Mouse (Mus musculus): ENCODE data around the gene Kif26a.

Gene Kif26a

DNA sequence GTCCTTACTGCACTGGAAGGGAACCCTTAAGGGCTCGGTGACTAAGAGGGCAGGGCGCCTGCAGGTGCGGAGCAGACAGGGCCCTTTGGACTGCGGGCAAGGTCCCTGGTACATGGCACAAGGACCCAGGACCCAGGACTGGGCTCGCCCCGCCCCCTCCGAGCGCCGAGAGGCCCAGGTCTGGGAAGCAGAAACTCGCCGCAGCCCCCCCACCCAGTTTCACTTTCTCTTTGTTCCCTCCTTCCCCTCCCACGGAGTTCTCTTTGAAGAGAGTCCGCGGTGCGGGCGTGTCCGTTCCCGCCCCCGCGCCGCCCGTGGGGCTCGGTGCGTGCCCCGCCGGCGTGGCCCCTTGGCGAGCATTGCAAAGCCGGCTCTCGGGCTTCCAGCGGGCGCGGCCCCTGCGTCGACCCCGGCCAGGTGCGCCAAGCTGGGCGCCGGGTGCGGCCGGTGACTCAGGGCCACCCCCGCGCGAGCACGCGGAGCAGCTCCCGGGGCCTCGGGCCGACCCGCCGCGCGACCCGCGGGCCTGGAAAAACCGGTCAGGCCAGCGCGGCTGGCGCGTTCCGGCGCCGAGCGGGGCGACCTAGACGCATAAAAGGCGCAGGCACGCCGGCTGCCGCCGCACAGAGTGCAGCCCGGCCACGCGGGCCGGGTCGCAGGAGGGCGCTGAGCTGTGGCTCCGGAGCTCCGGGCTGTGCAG is 15.7 kb upstream of the Kif26a start:
- DNase-seq (ENCODE audit: low spot score in 2 of 2): no peak

DNA sequence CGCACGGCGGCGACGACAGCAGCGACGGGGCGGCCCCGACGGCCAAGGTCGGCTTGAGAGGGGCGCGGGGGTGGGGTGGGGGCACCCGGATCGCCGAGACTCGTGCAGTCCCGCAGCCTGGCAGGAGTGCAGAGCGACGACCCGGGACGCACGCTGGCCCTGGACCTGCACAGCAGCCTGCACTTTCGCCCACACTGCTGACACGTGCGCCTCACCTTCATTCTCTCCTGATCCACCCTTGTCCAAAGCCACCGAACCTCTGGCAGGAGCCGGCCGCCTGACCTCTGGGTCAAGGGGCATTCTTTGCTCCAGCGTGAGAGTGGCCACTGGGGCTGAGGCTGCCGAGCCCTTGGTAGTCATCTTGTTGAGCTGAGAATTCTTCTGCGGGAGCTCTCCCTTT is 15.1 kb upstream of the Kif26a start:
- no peak for DNase-seq (ENCODE audit: low spot score in 2 of 2)

GRCm38 (mm10) chr12:112140231-112140630 is 5.8 kb upstream of the Kif26a start:
- DNase-seq (ENCODE audit: low spot score in 2 of 2): no peak

GRCm38 (mm10) chr12:112140745-112141144 is 5.3 kb upstream of the Kif26a start:
- no peak for DNase-seq (ENCODE audit: low spot score in 2 of 2)

DNA sequence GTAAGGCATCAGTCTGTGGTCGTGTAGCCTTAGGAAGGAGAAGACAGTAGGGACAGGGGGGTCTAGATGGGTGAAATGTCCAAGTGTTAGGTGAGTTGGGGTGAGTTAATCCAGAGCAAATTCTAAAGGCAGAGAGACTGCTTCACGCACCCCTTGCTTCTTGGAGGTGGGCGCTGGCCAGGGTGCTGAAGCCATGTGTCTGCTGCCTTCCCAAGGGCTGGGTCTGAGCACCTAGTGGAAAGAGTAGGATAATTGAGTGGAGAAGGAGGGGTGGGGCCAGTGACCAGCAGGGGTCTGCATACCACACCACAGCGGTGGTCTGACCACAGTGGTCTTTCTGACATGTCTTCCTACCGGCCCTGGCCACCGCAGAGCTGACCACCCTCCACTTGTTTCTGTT is 4.7 kb upstream of the Kif26a start:
- no peak for DNase-seq (ENCODE audit: low spot score in 2 of 2)

- no peak for DNase-seq (ENCODE audit: low spot score in 2 of 2)
Observed at GRCm38 (mm10) chr12:112143116-112143832, 2.7 kb upstream of the Kif26a start.

- no peak for DNase-seq (ENCODE audit: low spot score in 2 of 2)
Observed at GRCm38 (mm10) chr12:112143833-112144201, 2.2 kb upstream of the Kif26a start.

GRCm38 (mm10) chr12:112144377-112145115 is 1.5 kb upstream of the Kif26a start:
- DNase-seq (ENCODE audit: low spot score in 2 of 2): no peak

DNA sequence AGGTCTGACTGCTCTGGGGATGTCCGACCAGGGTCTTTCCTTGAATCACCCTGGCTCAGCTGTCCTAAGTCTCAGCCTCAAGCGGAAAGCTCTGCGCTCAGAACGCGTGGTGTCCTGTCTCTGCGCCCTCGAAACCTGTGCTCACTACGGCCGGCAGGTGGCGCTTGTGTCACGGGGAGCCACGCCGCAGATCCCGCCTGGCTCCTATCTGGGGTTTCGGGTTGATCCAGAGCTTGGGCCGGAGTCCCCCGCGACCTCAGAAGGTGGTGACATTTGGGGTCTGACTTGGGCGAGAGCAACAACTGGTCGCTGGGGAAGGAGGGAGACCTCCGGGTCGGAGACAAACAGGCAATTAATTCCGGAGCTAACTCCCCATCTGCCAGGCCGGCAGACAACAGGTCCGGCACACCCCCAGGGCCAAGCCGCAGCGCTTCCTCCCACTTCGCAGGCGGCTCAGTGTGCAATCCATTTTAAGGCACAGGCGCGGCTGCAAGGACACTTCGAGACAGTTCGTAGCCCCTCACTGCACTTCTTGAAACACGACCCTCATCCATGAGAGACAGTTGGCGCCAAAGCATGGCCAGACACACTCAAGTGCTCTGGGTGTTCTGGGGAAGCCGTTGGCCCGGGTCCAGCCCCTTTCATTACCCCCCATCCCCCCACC is 665 bp upstream of the Kif26a start:
- DNase-seq (ENCODE audit: low spot score in 2 of 2): peak; percentile 63 to 88

DNA sequence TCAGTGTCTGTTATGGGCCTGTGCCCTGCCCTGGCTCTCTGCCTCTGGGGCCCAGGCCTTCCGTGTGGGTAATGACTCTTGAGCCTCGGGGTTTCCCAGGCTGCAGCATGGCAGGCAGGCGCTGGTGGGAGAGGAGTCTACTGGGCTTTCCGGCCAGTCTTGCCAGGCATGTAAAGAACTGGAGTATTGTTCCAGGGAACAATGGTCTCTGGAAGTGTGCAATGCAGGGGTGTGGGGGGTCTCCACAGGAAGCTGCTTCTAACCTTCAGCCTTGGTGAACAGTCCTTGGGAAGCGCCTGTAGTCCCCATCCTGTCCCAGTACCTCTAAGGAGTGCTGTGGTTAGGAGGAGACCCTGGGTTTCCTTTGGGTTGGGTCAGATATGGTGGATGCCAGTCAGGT is 1.4 kb downstream of the Kif26a start:
- DNase-seq (ENCODE audit: low spot score in 2 of 2): no peak

GRCm38 (mm10) chr12:112150011-112150410 is 4.0 kb downstream of the Kif26a start:
- DNase-seq (ENCODE audit: low spot score in 2 of 2): no peak

DNA sequence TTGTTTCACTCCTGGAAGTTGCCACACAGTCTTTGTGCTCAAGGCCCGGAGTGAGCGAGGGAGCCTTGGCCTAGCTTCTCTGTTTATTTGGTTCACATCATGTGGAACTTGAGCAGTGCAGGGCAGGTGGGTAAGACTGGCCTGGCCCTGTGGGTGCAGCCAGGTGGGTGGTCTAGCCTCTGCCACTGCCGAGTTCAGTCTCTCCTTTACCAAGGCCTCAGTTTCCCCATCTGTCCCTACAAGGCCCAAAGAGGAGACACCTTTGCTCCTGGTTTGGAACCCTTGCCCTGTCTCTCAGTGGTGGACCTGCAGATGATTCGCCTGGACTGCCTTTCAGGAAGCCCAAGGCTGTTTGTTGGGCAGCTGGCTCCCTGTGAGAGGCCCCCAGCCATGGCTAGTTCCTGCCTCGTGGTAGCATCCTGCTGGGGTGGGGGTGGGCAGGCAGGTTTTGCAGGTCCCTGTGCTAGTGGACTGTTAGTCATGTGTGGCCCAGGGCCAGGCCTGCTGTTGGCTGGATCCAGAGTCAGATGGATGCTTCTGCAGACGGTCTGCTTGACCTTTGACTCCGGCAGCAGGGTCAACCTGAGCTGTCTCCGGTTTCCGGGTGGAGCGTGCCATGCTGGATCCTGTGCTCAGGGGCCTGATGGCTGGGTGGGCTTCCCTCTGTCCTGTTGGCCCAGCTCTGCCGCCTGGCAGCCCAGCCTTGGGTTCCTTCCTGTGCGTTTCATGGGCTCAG is 5.4 kb downstream of the Kif26a start:
- DNase-seq (ENCODE audit: low spot score in 2 of 2): no peak

- no peak for DNase-seq (ENCODE audit: low spot score in 2 of 2)
Observed at GRCm38 (mm10) chr12:112151980-112152362, 6.0 kb downstream of the Kif26a start.

DNA sequence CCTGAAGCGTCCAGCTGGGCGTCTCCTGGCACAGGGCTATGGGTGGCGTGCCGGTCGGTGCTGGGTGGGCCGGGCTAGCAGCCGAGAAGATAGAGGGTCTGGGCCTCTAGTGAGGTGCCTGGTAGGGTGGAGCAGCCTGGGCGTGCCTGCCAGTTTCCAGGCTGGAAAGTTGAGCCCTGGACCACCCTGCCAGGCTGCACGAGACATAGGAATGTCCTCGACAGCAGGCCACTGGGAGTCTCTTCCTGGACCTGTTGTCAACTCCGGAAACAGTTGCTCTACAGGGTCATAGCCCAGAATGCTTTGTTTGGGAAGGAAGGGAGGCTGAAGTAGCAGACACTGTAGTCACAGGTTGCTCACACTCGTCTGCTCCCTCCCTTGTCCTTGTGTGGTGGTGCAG is 7.6 kb downstream of the Kif26a start:
- DNase-seq (ENCODE audit: low spot score in 2 of 2): no peak

DNA sequence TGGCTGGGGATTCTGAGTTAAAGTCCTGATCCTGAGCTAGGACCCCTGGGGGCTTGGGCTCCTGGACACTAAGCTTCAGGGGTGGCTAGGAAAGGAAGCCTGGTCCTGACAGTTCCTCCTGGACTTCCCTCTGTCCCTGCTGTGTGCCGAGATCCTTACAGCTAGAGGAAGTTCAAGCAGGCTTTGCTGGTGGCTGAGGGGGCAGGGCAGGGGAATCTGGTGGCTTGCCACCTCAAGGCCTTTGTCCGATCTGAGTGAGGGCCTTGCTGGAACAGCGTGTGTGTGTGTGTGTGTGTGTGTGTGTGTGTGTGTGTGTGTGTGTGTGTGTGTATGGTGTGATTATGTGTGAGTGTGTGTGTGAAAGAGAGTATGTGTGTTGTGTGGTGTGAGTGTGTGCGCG is 8.5 kb downstream of the Kif26a start:
- no peak for DNase-seq (ENCODE audit: low spot score in 2 of 2)

- no peak for DNase-seq (ENCODE audit: low spot score in 2 of 2)
Observed at GRCm38 (mm10) chr12:112155218-112156051, 9.4 kb downstream of the Kif26a start.

GRCm38 (mm10) chr12:112156804-112157203 is 10.8 kb downstream of the Kif26a start:
- no peak for DNase-seq (ENCODE audit: low spot score in 2 of 2)

DNA sequence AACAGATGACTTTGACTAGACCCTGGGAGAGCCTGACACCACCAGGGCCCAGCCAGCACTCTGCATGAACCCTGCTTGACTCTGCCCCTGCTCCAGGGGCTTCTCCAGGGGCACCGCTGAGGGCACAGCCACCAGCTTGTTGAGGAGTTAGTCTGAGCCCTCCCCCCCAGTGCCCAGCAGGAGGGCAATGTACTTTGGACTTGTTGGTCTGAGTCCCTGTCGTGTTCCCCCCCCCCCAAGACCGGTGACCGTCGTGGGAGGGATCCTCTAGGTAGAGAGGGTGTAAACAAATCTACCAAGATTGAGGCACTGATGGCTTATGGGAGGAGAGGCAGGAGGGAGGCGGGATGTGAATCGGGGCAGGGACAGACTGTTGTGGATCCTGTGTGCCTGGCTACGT is 12.2 kb downstream of the Kif26a start:
- DNase-seq (ENCODE audit: low spot score in 2 of 2): no peak

GRCm38 (mm10) chr12:112158784-112159183 is 12.8 kb downstream of the Kif26a start:
- DNase-seq (ENCODE audit: low spot score in 2 of 2): no peak

- no peak for DNase-seq (ENCODE audit: low spot score in 2 of 2)
Observed at GRCm38 (mm10) chr12:112163981-112164839, 18.2 kb downstream of the Kif26a start.

All from frontal cortex, postnatal 10 days (tissue).